Mouse (Mus musculus) adrenal gland, adult 18-20 months (tissue): ENCODE results near the gene Camsap2. TPM values are rescaled to one million over a fixed set of nuclear protein-coding genes. Genes with fewer than 3 reads are reported as not detected.

Experiments
- DNase-seq, 2 experiments: peaks; one replicate each; pipeline ENCODE4 v3.0.0; 2021 to 2022; ENCODE audit warnings: low spot score in 2 of 2
- total RNA-seq, 2 experiments: library from RNA; stranded (reverse); gene quantifications; 1 replicate in 1 of 2; 2 replicates in 1 of 2; pipeline ENCODE4 v1.2.3; 2021

The Camsap2 gene
- total RNA-seq, 2 experiments from 2014 or later = 42.3 to 42.6 TPM

GRCm38 (mm10) chr1:136344768-136345453, 993 bp downstream of the Camsap2 start:
- no peak for DNase-seq

DNA sequence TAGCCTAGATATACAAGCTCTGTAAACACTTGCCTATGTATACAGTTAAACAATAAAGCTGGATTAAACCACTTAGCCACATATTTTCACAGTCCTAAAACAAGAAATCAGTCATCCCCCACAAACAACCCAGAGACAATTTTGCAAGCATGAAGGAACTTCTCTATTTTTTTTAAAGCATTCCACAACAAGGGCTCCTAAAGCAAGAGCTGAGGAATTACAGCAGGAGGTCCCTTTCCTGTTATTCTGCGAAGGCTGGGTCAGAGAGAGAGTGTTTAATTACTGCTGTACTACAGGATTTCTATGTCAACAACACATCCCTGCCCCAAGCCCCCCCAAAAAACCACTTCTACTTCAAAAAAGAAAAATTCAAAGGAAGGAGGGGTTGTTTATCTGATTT, 1.6 kb downstream of the Camsap2 start:
- no peak for DNase-seq

- DNase-seq = no peak
These were observed 2.2 kb downstream of the Camsap2 start for GRCm38 (mm10) chr1:136343727-136344126.

- DNase-seq = no peak
These were observed 5.4 kb downstream of the Camsap2 start for GRCm38 (mm10) chr1:136340541-136340940.

GRCm38 (mm10) chr1:136334743-136335142, 11.2 kb downstream of the Camsap2 start:
- no peak for DNase-seq

DNA sequence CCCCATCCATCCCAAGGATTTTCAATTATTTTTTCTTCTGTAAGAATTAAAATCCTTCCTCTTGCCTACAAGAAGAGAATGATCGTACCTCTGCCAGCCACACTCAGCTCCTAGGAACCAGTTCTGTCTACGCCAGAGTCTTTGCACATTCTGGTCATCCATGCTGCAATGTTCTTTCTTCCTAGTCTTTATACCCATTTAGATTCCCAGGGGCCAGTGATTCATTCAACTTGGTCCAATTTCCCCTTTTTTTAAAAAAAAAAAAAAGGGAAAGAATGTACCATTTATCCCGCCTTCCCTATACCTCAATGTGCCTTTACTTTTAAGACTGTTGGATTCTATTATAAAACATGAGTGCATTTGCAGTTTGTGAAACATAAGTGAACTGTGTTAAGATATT, 12.4 kb downstream of the Camsap2 start:
- DNase-seq = no peak

GRCm38 (mm10) chr1:136333071-136333470, 12.8 kb downstream of the Camsap2 start:
- DNase-seq = no peak

- DNase-seq = no peak
These were observed 14.1 kb downstream of the Camsap2 start for GRCm38 (mm10) chr1:136331836-136332235.

- no peak for DNase-seq
These were observed 16.5 kb downstream of the Camsap2 start for GRCm38 (mm10) chr1:136329426-136329825.

DNA sequence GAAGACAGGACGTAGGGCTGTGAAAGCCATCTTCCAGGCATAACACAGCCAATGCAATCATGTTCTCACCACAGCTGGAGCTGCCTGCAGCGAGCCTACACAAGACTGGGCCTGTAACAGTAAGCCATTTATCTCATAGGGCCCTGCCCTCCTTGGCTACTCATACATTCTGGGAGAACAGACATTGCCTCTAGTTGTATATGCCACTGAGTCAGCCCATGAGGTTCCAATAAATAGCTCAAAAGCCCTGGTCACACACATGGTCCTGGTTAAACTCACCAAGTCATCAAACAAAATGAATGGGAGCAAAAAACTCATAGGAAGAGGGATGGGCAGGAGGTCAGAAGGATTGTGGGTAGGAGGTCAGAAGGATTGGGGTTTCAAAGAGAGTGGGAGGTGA, 17.3 kb downstream of the Camsap2 start:
- DNase-seq = no peak

- no peak for DNase-seq
These were observed 18.3 kb downstream of the Camsap2 start for GRCm38 (mm10) chr1:136327638-136328037.

DNA sequence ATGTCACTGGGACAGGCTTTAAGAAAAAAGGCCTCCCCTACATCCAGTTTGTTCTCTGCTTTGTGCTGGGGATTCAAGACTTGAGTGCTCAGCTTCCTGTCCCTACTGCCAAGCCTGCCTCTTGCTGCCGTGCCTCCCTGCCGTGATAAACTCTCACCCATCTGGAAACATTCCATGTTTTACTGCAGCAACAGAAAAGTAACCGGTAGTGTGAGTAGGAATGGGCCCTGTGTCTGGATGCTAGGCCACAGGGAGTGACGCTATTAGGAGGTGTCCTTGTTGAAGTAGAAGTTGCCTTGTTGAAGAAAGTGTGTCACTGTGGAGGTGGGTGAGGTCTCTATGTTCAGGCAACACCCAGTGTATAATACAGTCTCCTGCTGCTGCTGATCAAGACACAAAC, 20.0 kb downstream of the Camsap2 start:
- DNase-seq = no peak

GRCm38 (mm10) chr1:136322331-136322730, 23.6 kb downstream of the Camsap2 start:
- DNase-seq = no peak

DNA sequence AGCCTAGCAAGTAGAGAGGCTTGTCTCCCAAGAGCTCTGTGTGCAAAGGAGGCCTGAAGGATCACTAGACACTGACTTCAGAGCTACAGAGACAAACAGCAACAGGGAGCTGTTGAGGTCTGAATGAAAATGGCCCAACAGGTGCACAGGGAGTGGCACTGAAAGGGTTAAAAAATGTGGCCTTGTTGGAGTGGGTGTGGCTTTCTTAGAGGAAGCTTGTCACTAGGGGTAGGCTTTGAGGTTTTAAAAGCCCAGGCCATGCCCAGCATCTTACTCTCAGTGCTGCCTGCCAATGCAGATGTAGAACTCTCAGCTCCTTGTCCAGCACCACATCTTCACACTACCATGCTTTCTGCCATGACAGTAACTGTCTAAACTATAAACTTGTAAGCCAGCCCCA, 29.6 kb downstream of the Camsap2 start:
- no peak for DNase-seq

- no peak for DNase-seq
These were observed 36.7 kb downstream of the Camsap2 start for GRCm38 (mm10) chr1:136309193-136309592.

GRCm38 (mm10) chr1:136306424-136306823, 39.5 kb downstream of the Camsap2 start:
- DNase-seq = peak in 1 of 2 experiments; percentile 32

DNA sequence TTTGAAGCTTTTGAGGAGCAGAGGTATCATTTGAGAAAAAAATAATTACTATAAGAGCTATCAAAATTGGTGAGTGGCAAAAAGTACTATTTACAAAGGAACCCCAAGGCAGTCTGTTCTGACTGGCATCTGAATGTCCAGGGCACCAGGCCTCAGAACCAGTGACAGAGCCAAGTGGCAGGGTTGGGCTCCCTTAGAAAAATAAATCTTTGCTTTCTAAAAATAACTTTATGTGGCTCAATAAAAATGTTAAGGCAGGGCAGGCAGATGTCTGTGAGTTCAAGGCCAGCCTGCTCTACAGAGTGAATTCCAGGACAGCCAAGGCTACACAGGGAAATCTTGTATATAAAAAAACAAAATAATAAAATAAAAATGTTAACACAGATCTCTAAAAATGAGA, 51.9 kb downstream of the Camsap2 start:
- no peak for DNase-seq

DNA sequence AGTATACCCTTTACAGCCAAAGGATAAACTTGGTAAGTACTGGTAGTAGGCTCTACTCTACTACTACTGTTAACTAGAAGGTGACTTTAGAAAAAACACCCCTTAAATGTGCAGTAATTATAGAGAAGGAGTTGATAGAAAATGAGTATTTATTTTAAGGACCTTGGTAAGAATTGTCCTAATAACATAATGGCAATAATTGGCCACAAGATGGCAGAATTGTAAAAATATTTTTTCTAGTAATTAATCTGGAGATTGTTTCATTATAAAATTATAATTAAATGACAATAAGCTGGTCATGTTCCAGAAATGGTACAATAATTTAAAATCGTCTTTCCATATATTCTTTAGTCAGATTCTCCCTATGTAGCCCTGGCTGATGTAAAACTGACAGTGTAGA, 56.1 kb downstream of the Camsap2 start:
- DNase-seq = no peak

- no peak for DNase-seq
These were observed 68.5 kb downstream of the Camsap2 start for GRCm38 (mm10) chr1:136277366-136277765.

DNA sequence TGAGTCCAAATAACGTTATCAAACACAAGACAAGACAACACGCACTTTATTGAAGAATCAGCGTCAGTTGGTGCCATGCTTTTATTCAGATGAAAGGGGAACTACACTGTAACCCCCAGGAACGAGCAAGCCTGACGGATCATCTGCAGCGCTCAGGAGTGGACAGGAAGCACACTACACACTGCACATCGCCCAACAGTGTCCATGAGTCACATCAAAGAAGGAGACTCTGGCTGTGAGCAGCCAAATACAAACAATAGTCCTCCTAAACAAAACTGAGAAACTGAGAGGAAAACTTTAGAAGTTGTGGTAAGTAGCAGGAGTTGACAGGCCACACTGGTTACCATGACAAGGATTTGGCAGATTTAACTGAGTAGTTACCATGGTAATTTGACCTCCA, 77.7 kb downstream of the Camsap2 start:
- DNase-seq = no peak

GRCm38 (mm10) chr1:136266127-136266526, 79.8 kb downstream of the Camsap2 start:
- no peak for DNase-seq

DNA sequence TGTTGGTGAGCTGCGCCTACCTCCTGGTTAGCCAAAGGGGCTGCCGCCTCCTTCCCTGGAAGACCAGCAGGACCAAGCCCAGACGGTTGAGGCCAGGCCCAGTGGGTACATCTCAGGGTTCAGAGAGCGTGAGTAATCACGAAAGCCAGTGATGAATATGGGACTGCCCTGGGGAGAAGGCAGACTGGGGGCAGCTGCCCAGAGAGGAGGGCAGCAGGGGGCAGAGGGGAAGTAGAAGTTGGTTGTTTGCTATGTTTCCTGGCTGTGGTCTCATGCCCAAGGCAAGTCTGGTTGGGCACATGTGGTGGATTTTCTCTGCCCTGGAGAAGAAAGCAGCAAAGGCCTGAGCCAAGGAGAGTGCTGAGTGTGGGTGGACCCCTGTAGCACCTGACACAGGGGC, 82.5 kb downstream of the Camsap2 start:
- DNase-seq = no peak

DNA sequence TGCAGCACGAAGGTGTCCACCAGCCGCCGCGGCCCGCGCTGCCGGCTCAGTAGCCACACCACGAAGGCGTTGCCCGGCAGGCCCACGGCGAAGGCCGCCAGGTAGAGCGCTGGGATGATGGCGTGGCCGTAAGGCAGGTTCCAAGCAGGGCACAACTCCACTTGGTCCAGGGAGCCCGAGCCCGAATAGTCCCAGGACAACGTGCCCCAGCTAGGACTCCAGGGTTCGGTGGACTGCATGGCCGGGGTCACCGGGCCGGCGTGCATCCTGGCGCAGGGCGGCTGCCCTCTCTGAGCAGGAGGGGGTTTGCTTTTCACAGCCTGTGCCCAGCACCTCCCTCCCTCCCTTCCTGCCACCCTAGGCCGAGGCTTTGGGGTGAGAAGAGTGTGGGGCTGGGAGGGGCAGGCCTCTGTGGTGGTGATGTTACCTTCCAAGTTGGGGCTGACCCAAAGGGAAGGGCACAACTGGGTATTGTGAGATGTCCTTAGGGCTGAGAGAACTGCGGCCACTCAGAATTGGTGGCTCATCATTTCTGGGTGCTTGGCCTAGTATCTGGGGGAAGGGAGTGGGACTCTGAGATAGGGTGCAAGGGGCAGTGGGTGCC, 85.2 kb downstream of the Camsap2 start, which contains the start of gene Gpr25:
Gene Gpr25 (minus strand): TSS at position 239 of the 604 bp plus-strand sequence.
- no peak for DNase-seq
